Mouse (Mus musculus) c-Kit-negative CD71-positive TER-119-positive erythroid progenitor cells, embryonic 14.5 days (primary cell): ENCODE data around the gene Arnt2.

Experiments
- DNase-seq: peaks from one replicate; pipeline ENCODE4 v3.0.0-alpha.2; 2013; ENCODE audit warnings: low read depth, low spot score

Gene Arnt2

DNA sequence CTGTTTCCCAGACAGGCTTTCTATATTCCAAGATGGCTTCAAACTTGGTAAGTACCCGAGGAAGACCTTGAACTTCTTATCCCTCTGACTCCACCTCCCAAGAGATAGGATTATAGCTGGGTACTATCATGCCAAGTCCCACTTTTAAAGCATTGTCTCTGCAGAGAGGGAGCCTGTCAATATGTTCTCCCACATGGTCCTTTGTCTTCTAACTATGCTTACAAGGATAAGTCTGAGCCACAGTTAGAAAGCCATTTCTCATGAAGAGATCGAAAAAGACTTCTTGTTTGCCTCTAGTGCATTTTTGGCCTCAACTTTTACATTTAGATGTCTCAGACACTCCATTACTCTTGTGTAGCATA, 122.8 kb downstream of the Arnt2 start:
- DNase-seq, result no peak

GRCm38 (mm10) chr7:84286526-84287225, 123.3 kb downstream of the Arnt2 start:
- no peak for DNase-seq

- no peak for DNase-seq
Measured at GRCm38 (mm10) chr7:84285790-84286189, 124.2 kb downstream of the Arnt2 start.

DNA sequence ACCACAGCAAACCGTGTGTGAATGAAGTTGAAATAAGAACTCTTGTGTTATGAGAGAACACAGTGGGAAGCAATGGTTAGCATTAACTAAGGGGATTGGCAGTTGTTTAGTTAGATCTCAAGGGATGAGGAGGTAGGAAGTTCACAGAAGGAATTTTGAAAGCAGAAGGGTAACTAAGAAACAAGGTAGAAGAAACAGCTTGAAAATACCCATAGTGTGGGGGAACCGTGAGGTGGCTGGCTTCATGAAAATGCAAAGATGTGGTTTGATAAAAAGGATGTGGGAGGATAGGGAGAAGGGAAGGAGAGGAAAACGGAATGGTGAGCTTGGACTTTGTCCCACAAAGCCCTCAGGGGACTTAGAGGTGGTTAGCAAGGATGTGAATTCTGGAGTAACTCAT, 125.0 kb downstream of the Arnt2 start:
- no peak for DNase-seq

- no peak for DNase-seq
Measured at GRCm38 (mm10) chr7:84282231-84282630, 127.7 kb downstream of the Arnt2 start.

DNA sequence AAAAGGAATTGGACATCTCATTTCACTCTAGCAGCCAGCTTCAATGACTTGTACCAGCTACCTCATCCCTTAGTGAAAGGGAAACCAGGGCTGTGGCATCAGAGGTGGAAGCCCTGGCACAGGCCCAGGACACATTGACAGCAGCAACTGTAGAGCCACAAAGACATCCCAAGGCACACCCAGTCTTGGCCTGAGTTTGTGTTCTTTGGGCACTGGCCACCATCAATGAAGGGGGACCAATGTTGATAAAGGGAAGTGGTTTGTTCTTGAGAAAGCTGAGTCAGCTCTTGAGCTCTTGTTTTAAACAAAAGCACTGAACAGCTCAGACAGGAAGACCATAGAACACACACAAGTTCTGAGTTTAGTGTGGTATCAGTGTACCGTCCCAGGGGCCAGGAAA, 130.7 kb downstream of the Arnt2 start:
- no peak for DNase-seq

GRCm38 (mm10) chr7:84275312-84275711, 134.7 kb downstream of the Arnt2 start:
- no peak for DNase-seq

DNA sequence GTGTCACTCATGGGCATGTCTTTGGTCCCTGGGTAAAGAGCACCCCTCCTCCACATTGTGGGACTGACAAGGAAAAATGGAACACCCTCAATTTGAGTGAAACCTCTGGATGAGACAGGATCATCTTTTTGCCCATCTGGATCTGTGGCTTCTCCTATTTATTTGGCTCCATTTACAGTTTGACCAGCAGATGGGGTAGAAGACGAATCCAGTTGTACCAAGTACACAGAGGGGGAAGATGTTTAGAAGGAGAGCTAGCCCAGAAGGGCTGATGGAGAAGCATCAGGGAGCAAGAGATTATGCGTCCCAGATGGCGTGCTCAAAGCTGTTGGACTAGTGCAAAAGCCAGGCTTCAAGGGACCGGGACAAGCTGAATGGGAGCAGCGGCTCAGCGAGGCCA, 136.0 kb downstream of the Arnt2 start:
- DNase-seq, result no peak

DNA sequence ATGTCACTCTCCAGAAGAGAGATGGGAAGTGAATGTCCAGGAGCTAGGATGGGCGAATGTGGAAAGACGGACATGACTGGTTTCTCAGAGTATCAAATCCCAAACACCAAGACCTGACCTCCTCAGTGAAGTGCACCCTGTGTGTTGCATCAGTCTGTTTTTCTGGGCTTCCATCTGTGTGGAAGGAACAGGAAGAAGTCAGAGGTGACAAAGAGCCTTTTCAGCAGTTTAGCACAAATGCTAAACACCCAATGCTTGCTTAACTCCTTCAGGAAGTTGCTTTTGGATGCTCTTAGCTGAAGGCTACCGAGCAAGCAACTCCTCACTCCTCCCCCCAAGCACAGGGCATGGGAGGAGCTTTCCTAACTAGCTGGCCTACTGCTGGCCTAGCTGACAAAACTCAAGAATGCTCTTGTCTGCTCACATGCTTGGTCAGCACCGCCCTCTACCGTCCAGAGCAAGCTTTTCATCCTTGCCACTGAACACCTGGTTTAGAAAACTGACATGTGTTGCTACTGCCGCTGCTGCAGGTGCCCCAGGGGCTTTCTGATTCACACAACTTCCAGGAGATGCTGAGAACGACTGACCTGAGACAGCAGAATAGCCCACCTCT, 137.7 kb downstream of the Arnt2 start:
- DNase-seq, result no peak

DNA sequence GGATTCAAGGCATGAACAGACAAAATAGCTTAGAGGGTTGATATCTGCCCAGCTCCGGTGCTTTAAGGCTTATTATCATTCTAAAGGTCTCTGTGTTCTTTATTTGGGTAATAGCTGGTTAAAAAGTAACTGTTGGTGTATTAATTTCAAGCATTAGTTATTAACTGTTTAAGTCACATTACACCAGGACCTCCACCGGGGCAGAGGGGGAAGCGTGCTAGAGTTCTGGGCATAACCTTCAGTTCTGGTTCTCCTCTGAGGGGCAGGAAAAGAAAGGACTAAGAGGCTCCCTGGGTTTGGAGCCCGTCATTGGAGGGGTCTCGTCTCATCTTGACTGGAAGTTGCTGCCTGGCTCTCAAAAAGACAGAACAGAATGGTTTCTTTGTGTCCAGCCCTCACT, 138.5 kb downstream of the Arnt2 start:
- no peak for DNase-seq

- no peak for DNase-seq
Measured at GRCm38 (mm10) chr7:84263466-84263865, 146.5 kb downstream of the Arnt2 start.

DNA sequence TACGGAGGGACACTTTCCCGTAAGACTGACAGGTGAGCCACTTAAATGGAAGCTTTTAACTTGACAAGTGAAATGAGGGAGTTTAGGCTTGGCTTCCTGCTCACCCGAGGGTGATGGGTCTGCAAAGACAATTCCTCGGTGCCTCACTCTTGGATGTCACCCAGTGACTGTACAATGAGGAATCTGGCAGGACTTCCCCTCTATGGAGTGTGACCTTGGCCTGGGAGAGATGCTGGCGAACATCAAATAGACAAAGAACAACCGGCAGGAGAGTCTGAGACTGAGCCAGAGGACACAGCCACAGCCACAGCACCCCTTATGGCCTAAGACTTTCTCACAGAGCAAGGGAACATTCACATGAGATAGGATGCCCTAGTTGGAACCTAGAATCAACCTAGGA, 148.6 kb downstream of the Arnt2 start:
- no peak for DNase-seq

DNA sequence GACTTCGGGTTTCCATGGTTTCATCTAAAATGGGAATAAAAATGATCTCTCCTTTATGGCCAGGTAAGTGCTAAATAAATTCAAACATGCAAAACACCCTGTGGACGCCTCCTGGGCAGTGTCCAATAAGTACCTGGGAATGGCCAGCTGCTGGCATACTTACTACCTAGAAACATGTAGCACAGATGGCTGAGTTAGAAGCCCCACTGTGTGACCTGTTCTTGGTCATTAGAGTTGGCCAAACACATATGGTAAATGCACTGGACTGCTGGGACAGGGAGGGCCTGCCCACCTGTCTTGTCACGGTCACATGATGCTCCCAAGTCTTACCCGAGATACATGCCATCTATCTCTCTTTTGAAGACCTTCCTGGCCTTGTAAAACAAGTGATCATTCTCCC, 149.6 kb downstream of the Arnt2 start:
- no peak for DNase-seq

GRCm38 (mm10) chr7:84259309-84259985, 150.5 kb downstream of the Arnt2 start:
- no peak for DNase-seq

GRCm38 (mm10) chr7:84256661-84257060, 153.3 kb downstream of the Arnt2 start:
- DNase-seq, result no peak

- no peak for DNase-seq
Measured at GRCm38 (mm10) chr7:84256245-84256644, 153.7 kb downstream of the Arnt2 start.

GRCm38 (mm10) chr7:84254916-84255315, 155.1 kb downstream of the Arnt2 start:
- no peak for DNase-seq

DNA sequence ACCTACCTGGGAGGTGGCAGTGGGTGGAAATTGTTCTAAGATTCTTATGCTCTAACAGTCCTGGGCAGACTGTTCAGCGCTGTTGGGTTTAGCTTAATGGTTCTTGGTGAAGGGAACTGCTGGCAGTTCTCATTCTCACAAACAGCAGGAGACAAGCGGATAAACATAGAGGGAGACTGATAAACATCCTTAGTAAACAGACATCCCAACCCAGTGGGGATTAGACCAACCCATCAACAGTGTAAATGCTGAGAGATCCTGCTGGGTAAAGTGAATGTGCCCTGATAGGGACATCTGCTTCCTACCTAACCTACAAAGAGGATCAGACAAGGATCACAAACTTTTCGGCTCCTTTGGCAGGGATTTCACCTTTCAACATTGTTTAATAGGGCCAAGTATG, 155.7 kb downstream of the Arnt2 start:
- no peak for DNase-seq

GRCm38 (mm10) chr7:84251667-84252066, 158.3 kb downstream of the Arnt2 start:
- DNase-seq, result no peak

DNA sequence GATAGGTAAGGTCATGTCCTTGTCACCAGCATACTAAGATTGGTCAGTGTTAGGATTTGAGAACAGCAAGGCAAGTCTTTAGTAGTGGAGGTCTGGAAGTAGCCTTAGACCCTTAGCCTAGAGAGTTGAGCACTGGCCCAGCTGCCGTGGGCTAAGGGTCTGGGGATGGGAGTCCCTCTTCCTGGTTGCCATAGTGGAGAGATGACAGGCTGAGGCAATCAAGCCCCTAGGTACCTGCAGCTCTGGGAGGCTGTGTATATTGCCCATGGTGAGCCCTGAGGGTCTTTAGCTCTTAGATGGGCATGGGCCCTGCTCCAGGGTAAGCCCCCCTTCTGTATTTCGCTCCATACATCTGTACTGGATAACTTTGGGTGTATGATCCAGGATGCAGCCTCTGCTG, 159.2 kb downstream of the Arnt2 start:
- no peak for DNase-seq

GRCm38 (mm10) chr7:84249951-84250350, 160.0 kb downstream of the Arnt2 start:
- DNase-seq, result no peak

- no peak for DNase-seq
Measured at GRCm38 (mm10) chr7:84249381-84249780, 160.6 kb downstream of the Arnt2 start.
